Mouse (Mus musculus) midbrain, embryonic 11.5 days (tissue): ENCODE data around the gene Rgs6. TPM values are rescaled to one million over a fixed set of nuclear protein-coding genes. Genes with fewer than 3 reads are reported as not detected.

Experiments used
- ATAC-seq: fragments of 200-750 bp; cut with Nextera tagmentation; 2 replicates; pipeline ENCODE4 v1.8.0; 2017; ENCODE audit warnings: moderate TSS enrichment, moderate library complexity; ENCODE audit not compliant: low FRiP score
- DNase-seq: peaks from one replicate; pipeline ENCODE4 v3.0.0; 2015; ENCODE audit warnings: low spot score; ENCODE audit errors: missing footprints
- H3K27ac ChIP-seq: fragments of 300-500 bp; sonication (generic); 2 replicates; pipeline ENCODE4 v1.5.1; 2014; ENCODE audit warnings: low read depth, low read length
- H3K27me3 ChIP-seq: fragments of 300-500 bp; sonication (generic); 2 replicates; pipeline ENCODE4 v1.6.1; 2014; ENCODE audit warnings: mild to moderate bottlenecking, low read length, moderate library complexity, mixed read lengths; ENCODE audit not compliant: control insufficient read depth, insufficient read depth
- H3K36me3 ChIP-seq: fragments of 300-500 bp; sonication (generic); 2 replicates; pipeline ENCODE4 v1.6.1; 2014; ENCODE audit warnings: mild to moderate bottlenecking, low read length, moderate library complexity, mixed read lengths; ENCODE audit not compliant: control insufficient read depth, insufficient read depth
- H3K4me1 ChIP-seq: fragments of 300-500 bp; sonication (generic); 2 replicates; pipeline ENCODE4 v1.6.1; 2014; ENCODE audit warnings: low read length; ENCODE audit not compliant: control insufficient read depth, insufficient read depth
- H3K4me2 ChIP-seq: fragments of 300-500 bp; sonication (generic); 2 replicates; pipeline ENCODE4 v1.6.1; 2014; ENCODE audit warnings: mild to moderate bottlenecking, moderate library complexity
- H3K4me3 ChIP-seq: fragments of 300-500 bp; sonication (generic); 2 replicates; pipeline ENCODE4 v1.5.1; 2014; ENCODE audit warnings: low read depth, low read length
- H3K9ac ChIP-seq: fragments of 300-500 bp; sonication (generic); 2 replicates; pipeline ENCODE4 v1.6.1; 2014; ENCODE audit warnings: low read length
- H3K9me3 ChIP-seq: fragments of 300-500 bp; sonication (generic); 2 replicates; pipeline ENCODE4 v1.6.1; 2016; ENCODE audit warnings: low read length; ENCODE audit not compliant: control insufficient read depth
- WGBS: fragments of 180-500 bp; shearing (Covaris S2); extraction: QIAGEN DNeasy Blood & Tissue Kit; methylation state at CpG from one replicate; pipeline ENCODE4 v1.1.7; 2014; 5-methylcytosine and 5-hydroxymethylcytosine counted together
- polyA plus RNA-seq: library from polyadenylated mRNA; unstranded; fragments of >200 nt; fragmentation: Nextera tagmentation; extraction: Ambion mirVana; gene quantifications from 2 replicates; pipeline ENCODE4 v1.2.1, GENCODE M21; 2014

The Rgs6 gene
- polyA plus RNA-seq, 1 experiment from 2014 or later: 0.64 TPM

GRCm38 (mm10) chr12:83169495-83170209 lies 581.6 kb downstream of the Rgs6 start:
- Histone ChIP-seq H3K36me3 (no peaks in the 10 kb centered on the region), H3K27ac (no peak overlapping the region), H3K4me3 (no peak overlapping the region), H3K4me1 (peaks cover 9% of the 10 kb centered on the region), H3K9ac (no peak overlapping the region), H3K27me3 (no peaks in the 10 kb centered on the region), H3K4me2 (no peak overlapping the region), H3K9me3 (no peaks in the 10 kb centered on the region)
- WGBS: 42% methylated on average over 12 of the region's 12 CpGs
- no peak for DNase-seq
- no peak for ATAC-seq

GRCm38 (mm10) chr12:83178770-83179169 lies 590.7 kb downstream of the Rgs6 start:
- no peaks in the 10 kb centered on the region for H3K27me3 ChIP-seq
- H3K36me3 ChIP-seq: no peaks in the 10 kb centered on the region
- ATAC-seq (no peak), DNase-seq (no peak)
- H3K9ac ChIP-seq: no peak overlapping the region
- H3K4me1 ChIP-seq: no peaks in the 10 kb centered on the region
- no peak overlapping the region for H3K4me2 ChIP-seq
- H3K4me3 ChIP-seq: no peak overlapping the region
- H3K27ac ChIP-seq: no peak overlapping the region
- H3K9me3 ChIP-seq: no peaks in the 10 kb centered on the region
- WGBS: 76% methylated on average over 2 of the region's 2 CpGs

- ATAC-seq: no peak
- H3K27me3 ChIP-seq: no peaks in the 10 kb centered on the region
- no peak overlapping the region for H3K9ac ChIP-seq
- H3K4me2 ChIP-seq: no peak overlapping the region
- no peaks in the 10 kb centered on the region for H3K36me3 ChIP-seq
- no peak overlapping the region for H3K27ac ChIP-seq
- no peak for DNase-seq
- no peak overlapping the region for H3K4me3 ChIP-seq
- 82% methylated on average over 1 of the region's 1 CpGs for WGBS
- no peaks in the 10 kb centered on the region for H3K9me3 ChIP-seq
- H3K4me1 ChIP-seq: no peaks in the 10 kb centered on the region
Measured at GRCm38 (mm10) chr12:83179860-83180259, 591.8 kb downstream of the Rgs6 start.

GRCm38 (mm10) chr12:83180561-83180960 lies 592.5 kb downstream of the Rgs6 start:
- H3K27me3 ChIP-seq: no peaks in the 10 kb centered on the region
- 78% methylated on average over 6 of the region's 6 CpGs for WGBS
- ATAC-seq: no peak
- H3K36me3 ChIP-seq: no peaks in the 10 kb centered on the region
- no peak overlapping the region for H3K27ac ChIP-seq
- DNase-seq: no peak
- no peaks in the 10 kb centered on the region for H3K4me1 ChIP-seq
- H3K9ac ChIP-seq: no peak overlapping the region
- no peak overlapping the region for H3K4me2 ChIP-seq
- no peaks in the 10 kb centered on the region for H3K9me3 ChIP-seq
- H3K4me3 ChIP-seq: no peak overlapping the region

- Histone ChIP-seq H3K9me3 (no peaks in the 10 kb centered on the region), H3K27ac (no peak overlapping the region), H3K4me3 (no peak overlapping the region), H3K4me1 (no peaks in the 10 kb centered on the region), H3K4me2 (no peak overlapping the region), H3K9ac (no peak overlapping the region), H3K27me3 (no peaks in the 10 kb centered on the region), H3K36me3 (no peaks in the 10 kb centered on the region)
- DNase-seq (no peak), ATAC-seq (no peak)
- WGBS: 62% methylated on average over 3 of the region's 3 CpGs
Measured at GRCm38 (mm10) chr12:83201674-83202073, 613.6 kb downstream of the Rgs6 start.

- Histone ChIP-seq H3K27ac (no peak overlapping the region), H3K4me3 (no peak overlapping the region), H3K4me2 (no peak overlapping the region), H3K4me1 (peaks cover 2% of the 10 kb centered on the region; the same call in 1 of the 2 replicates), H3K36me3 (no peaks in the 10 kb centered on the region), H3K27me3 (no peaks in the 10 kb centered on the region), H3K9me3 (no peaks in the 10 kb centered on the region), H3K9ac (no peak overlapping the region)
- 66% methylated on average over 5 of the region's 5 CpGs for WGBS
- DNase-seq (no peak), ATAC-seq (no peak)
Measured at GRCm38 (mm10) chr12:83204361-83204760, 616.3 kb downstream of the Rgs6 start.

GRCm38 (mm10) chr12:83206866-83207265 lies 618.8 kb downstream of the Rgs6 start:
- WGBS: 78% methylated on average over 6 of the region's 6 CpGs
- H3K27ac ChIP-seq: no peak overlapping the region
- H3K4me1 ChIP-seq: peaks cover 2% of the 10 kb centered on the region; the same call in 1 of the 2 replicates
- H3K9me3 ChIP-seq: no peaks in the 10 kb centered on the region
- DNase-seq (no peak), ATAC-seq (no peak)
- H3K4me2 ChIP-seq: no peak overlapping the region
- no peak overlapping the region for H3K9ac ChIP-seq
- no peaks in the 10 kb centered on the region for H3K27me3 ChIP-seq
- H3K4me3 ChIP-seq: no peak overlapping the region
- no peaks in the 10 kb centered on the region for H3K36me3 ChIP-seq

- ATAC-seq (no peak), DNase-seq (no peak)
- Histone ChIP-seq H3K36me3 (no peaks in the 10 kb centered on the region), H3K9ac (no peak overlapping the region), H3K27ac (no peak overlapping the region), H3K4me3 (no peak overlapping the region), H3K9me3 (no peaks in the 10 kb centered on the region), H3K4me1 (peaks cover 2% of the 10 kb centered on the region; the same call in 1 of the 2 replicates), H3K4me2 (no peak overlapping the region), H3K27me3 (no peaks in the 10 kb centered on the region)
- 74% methylated on average over 4 of the region's 5 CpGs for WGBS
Measured at GRCm38 (mm10) chr12:83207481-83207880, 619.4 kb downstream of the Rgs6 start.

GRCm38 (mm10) chr12:83208011-83208410 lies 619.9 kb downstream of the Rgs6 start:
- 64% methylated on average over 8 of the region's 8 CpGs for WGBS
- Histone ChIP-seq H3K9ac (no peak overlapping the region), H3K27ac (no peak overlapping the region), H3K4me1 (peaks cover 2% of the 10 kb centered on the region; the same call in 1 of the 2 replicates), H3K27me3 (no peaks in the 10 kb centered on the region), H3K4me2 (no peak overlapping the region), H3K4me3 (no peak overlapping the region), H3K36me3 (no peaks in the 10 kb centered on the region), H3K9me3 (no peaks in the 10 kb centered on the region)
- no peak for ATAC-seq
- no peak for DNase-seq
